Mouse (Mus musculus): ENCODE data around the gene Cnpy3. TPM values are rescaled to one million over a fixed set of nuclear protein-coding genes. Genes with fewer than 3 reads are reported as not detected.

Cnpy3 gene
- polyA plus RNA-seq, 2 experiments, result 67.3 to 69.3 TPM

GRCm38 (mm10) chr17:46741305-46741704 lies 10.7 kb downstream of the Cnpy3 start:
- Histone ChIP-seq H3K9ac (ENCODE audit: low read depth, low read length, severe bottlenecking) (no peak overlapping the region), H3K36me3 (ENCODE audit: control insufficient read depth, insufficient read depth, low read length) (peaks cover 34% of the 10 kb centered on the region), H3K4me2 (replicated peaks; ENCODE audit: low read depth, low read length, severe bottlenecking) (no peak overlapping the region), H3K27me3 (ENCODE audit: control insufficient read depth, insufficient read depth, low read length) (no peaks in the 10 kb centered on the region), H3K27ac (replicated peaks; ENCODE audit: low read depth, low read length) (no peak overlapping the region), H3K4me3 (replicated peaks; ENCODE audit: low read length) (no peak overlapping the region), H3K4me1 (ENCODE audit: control insufficient read depth, insufficient read depth, low read length) (no peaks in the 10 kb centered on the region), H3K9me3 (ENCODE audit: control insufficient read depth, low read length) (no peaks in the 10 kb centered on the region)
- DNase-seq (ENCODE audit: low spot score), result no peak
- TF ChIP-seq POLR2A (IDR thresholded peaks at IDR 0.05; ENCODE audit: borderline replicate concordance, extremely low read depth, insufficient read depth, insufficient read length), result no peak
- ATAC-seq (ENCODE audit: low FRiP score, low read depth), result no peak
- WGBS, result 92% methylated on average over 6 of the region's 6 CpGs

DNA sequence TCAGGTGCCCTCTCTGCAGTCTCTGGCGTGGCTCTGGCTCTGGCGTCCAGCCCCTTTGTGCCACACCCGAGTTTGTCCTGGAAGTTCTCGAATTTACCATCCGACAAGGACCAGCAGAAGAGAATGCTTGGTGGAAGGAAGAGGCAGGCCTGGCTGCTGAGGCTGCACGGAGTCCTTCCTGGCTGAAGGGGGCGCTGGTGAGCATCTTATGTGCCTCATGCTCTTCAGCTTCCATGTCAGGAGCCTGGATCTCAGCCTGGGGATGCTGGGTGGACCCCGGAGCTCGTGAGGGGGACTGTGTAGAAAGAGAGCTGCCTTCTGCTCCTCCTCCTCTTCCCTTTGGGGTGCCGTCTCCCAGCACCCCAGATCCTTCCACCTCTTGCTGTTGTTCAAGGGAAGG lies 15.9 kb downstream of the Cnpy3 start:
- DNase-seq (ENCODE audit: low spot score) (no peak), ATAC-seq (ENCODE audit: low FRiP score, low read depth) (0 out of 2 replicates have a peak, but pooled peaks have one; percentile 19)
- Histone ChIP-seq H3K9ac (ENCODE audit: low read depth, low read length, severe bottlenecking) (no peak overlapping the region), H3K4me3 (replicated peaks; ENCODE audit: low read length) (no peak overlapping the region), H3K9me3 (ENCODE audit: control insufficient read depth, low read length) (no peaks in the 10 kb centered on the region), H3K27me3 (ENCODE audit: control insufficient read depth, insufficient read depth, low read length) (no peaks in the 10 kb centered on the region), H3K36me3 (ENCODE audit: control insufficient read depth, insufficient read depth, low read length) (peaks cover 20% of the 10 kb centered on the region), H3K4me2 (replicated peaks; ENCODE audit: low read depth, low read length, severe bottlenecking) (no peak overlapping the region), H3K4me1 (ENCODE audit: control insufficient read depth, insufficient read depth, low read length) (no peaks in the 10 kb centered on the region), H3K27ac (replicated peaks; ENCODE audit: low read depth, low read length) (no peak overlapping the region)
- no peak for TF ChIP-seq POLR2A (IDR thresholded peaks at IDR 0.05; ENCODE audit: borderline replicate concordance, extremely low read depth, insufficient read depth, insufficient read length)
- 59% methylated on average over 10 of the region's 10 CpGs for WGBS

GRCm38 (mm10) chr17:46735287-46735686 lies 16.7 kb downstream of the Cnpy3 start:
- Histone ChIP-seq H3K9me3 (ENCODE audit: control insufficient read depth, low read length) (no peaks in the 10 kb centered on the region), H3K4me2 (replicated peaks; ENCODE audit: low read depth, low read length, severe bottlenecking) (no peak overlapping the region), H3K36me3 (ENCODE audit: control insufficient read depth, insufficient read depth, low read length) (peaks cover 20% of the 10 kb centered on the region), H3K27me3 (ENCODE audit: control insufficient read depth, insufficient read depth, low read length) (no peaks in the 10 kb centered on the region), H3K27ac (replicated peaks; ENCODE audit: low read depth, low read length) (no peak overlapping the region), H3K4me3 (replicated peaks; ENCODE audit: low read length) (no peak overlapping the region), H3K9ac (ENCODE audit: low read depth, low read length, severe bottlenecking) (no peak overlapping the region), H3K4me1 (ENCODE audit: control insufficient read depth, insufficient read depth, low read length) (no peaks in the 10 kb centered on the region)
- TF ChIP-seq POLR2A (IDR thresholded peaks at IDR 0.05; ENCODE audit: borderline replicate concordance, extremely low read depth, insufficient read depth, insufficient read length), result no peak
- ATAC-seq (ENCODE audit: low FRiP score, low read depth), result no peak
- 87% methylated on average over 7 of the region's 7 CpGs for WGBS
- no peak for DNase-seq (ENCODE audit: low spot score)

- Histone ChIP-seq H3K9ac (ENCODE audit: low read depth, low read length, severe bottlenecking) (no peak overlapping the region), H3K4me3 (replicated peaks; ENCODE audit: low read length) (no peak overlapping the region), H3K36me3 (ENCODE audit: control insufficient read depth, insufficient read depth, low read length) (peaks cover 20% of the 10 kb centered on the region), H3K4me2 (replicated peaks; ENCODE audit: low read depth, low read length, severe bottlenecking) (no peak overlapping the region), H3K27ac (replicated peaks; ENCODE audit: low read depth, low read length) (no peak overlapping the region), H3K27me3 (ENCODE audit: control insufficient read depth, insufficient read depth, low read length) (no peaks in the 10 kb centered on the region), H3K4me1 (ENCODE audit: control insufficient read depth, insufficient read depth, low read length) (no peaks in the 10 kb centered on the region), H3K9me3 (ENCODE audit: control insufficient read depth, low read length) (no peaks in the 10 kb centered on the region)
- no peak for TF ChIP-seq POLR2A (IDR thresholded peaks at IDR 0.05; ENCODE audit: borderline replicate concordance, extremely low read depth, insufficient read depth, insufficient read length)
- no peak for ATAC-seq (ENCODE audit: low FRiP score, low read depth)
- no peak for DNase-seq (ENCODE audit: low spot score)
- 92% methylated on average over 3 of the region's 3 CpGs for WGBS
These were observed 18.0 kb downstream of the Cnpy3 start for GRCm38 (mm10) chr17:46734055-46734454.

DNA sequence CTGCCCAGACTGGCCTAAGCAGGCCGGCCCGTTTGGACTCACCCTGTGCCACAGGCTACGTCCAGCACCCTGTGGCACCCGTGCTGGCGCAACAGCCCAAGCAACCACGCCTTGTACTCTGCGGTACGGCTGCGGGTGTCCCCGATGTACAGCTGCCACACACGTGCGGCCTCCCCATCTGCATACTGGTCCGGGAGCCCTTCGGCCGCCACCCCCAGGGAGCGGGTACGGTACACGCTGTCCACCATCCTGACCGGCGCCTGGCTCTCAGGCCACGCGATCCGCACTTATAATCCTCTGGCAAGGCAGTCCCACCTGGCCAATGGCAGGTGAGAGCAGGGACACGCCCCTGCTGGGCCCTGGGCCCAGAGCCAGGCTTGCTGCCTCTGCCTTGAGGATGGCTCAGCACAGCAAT lies 23.1 kb downstream of the Cnpy3 start, which contains the start of gene Gnmt:
Gene Gnmt (minus strand): TSS at position 265 of the 415 bp plus-strand sequence.
- peaks cover 24% of the 10 kb centered on the region for H3K36me3 ChIP-seq (ENCODE audit: control insufficient read depth, insufficient read depth, low read length)
- peak within 1 kb of the TSS; percentile 10; the same call in 1 of the 2 replicates for H3K4me3 ChIP-seq (replicated peaks; ENCODE audit: low read length)
- 13% methylated on average over 24 of the region's 24 CpGs for WGBS
- H3K27me3 ChIP-seq (ENCODE audit: control insufficient read depth, insufficient read depth, low read length), result no peaks in the 10 kb centered on the region
- DNase-seq (ENCODE audit: low spot score) (no peak), ATAC-seq (ENCODE audit: low FRiP score, low read depth) (no peak)
- H3K4me2 ChIP-seq (replicated peaks; ENCODE audit: low read depth, low read length, severe bottlenecking), result peak within 1 kb of the TSS; percentile 15; the same call in 1 of the 2 replicates
- H3K9me3 ChIP-seq (ENCODE audit: control insufficient read depth, low read length), result no peaks in the 10 kb centered on the region
- H3K4me1 ChIP-seq (ENCODE audit: control insufficient read depth, insufficient read depth, low read length), result no peaks in the 10 kb centered on the region
- H3K9ac ChIP-seq (ENCODE audit: low read depth, low read length, severe bottlenecking), result 0 out of 2 replicates have a peak within 1 kb of the TSS, but pooled peaks have one; percentile 16
- TF ChIP-seq POLR2A (IDR thresholded peaks at IDR 0.05; ENCODE audit: borderline replicate concordance, extremely low read depth, insufficient read depth, insufficient read length), result no peak
- H3K27ac ChIP-seq (replicated peaks; ENCODE audit: low read depth, low read length), result no peak within 1 kb of the TSS

Data from limb, embryonic 14.5 days (tissue).